Mouse (Mus musculus): ENCODE measurements around the gene Nab2. TPM values are rescaled to one million over a fixed set of nuclear protein-coding genes. Genes with fewer than 3 reads are reported as not detected.

The Nab2 gene
- polyA plus RNA-seq, 1 experiment, result 35.9 TPM

DNA sequence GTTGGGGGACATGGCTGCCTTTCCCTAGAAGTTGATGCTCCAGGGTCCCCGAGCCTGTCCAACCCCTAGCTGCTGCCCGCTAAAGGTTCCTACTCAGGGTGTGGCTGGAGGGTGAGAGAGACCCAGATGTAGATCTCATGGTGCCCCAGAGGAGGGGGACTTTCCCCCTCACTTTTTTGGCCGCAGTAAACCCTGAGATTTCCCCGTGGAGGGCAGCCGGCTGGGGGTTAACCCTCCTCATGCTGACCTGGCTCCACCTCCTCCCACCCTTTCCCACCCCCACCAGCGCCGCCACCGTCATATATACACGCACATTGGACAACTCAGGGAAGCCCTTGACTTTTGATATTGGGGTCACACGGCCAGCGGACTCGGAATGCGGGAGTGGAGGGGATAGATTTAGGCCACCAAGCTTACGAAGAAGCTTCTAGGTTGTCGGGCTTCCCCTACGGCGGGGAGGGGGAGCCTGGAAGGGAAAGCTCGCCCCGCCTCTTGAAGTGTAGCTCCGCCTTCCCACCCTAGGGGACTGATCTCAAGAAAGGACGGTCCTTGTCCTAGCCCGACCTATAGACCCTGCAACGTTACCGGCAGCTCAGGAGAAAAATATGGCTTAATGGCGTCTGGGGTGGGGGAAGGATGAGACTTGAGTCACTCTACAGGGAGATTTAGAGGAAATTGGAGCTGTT lies 24.7 kb downstream of the Nab2 start:
- no peak for DNase-seq (ENCODE audit: low read depth)

DNA sequence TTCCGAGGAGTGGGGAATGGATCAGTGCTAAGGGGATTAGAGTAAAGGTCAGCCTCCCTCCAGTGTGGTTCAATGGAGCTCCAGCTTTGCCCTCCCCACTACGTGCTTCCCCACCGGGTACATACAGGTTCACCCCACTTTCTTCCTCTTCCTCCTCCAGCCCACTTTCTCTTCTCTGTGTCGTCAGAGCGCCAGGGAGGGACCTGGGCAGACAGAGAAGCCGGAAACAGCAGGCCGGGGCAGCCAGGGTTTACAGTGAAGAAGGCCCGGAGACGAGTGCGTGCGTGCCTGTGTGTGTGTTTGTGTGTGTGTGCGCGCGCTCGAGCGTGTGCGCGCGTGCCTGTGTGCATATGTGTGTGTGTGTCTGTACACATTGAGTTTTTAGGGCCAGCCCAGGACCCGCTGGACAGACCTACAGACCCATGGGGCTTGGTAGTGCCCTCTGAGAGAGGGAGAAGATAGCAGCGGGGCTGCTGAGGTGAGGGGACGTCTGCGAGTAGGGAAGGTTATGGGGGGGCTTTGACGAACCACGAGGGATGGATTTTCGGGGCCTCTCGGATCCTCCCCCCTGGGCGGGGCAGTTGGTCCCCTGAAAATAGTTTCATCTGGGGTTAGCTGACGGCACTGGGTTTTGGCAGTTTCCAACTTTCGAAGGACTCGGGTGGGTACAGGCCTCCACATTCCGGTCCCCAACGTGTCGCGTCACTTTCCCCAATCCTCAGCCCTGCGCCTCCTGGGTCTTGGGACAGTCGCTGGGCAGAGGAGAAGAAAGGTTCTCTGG lies 25.4 kb downstream of the Nab2 start, which contains the start of gene Stat6:
Gene Stat6, plus strand, starts transcription at position 215 of the 781 bp plus-strand sequence.
- DNase-seq (ENCODE audit: low read depth), result no peak

DNA sequence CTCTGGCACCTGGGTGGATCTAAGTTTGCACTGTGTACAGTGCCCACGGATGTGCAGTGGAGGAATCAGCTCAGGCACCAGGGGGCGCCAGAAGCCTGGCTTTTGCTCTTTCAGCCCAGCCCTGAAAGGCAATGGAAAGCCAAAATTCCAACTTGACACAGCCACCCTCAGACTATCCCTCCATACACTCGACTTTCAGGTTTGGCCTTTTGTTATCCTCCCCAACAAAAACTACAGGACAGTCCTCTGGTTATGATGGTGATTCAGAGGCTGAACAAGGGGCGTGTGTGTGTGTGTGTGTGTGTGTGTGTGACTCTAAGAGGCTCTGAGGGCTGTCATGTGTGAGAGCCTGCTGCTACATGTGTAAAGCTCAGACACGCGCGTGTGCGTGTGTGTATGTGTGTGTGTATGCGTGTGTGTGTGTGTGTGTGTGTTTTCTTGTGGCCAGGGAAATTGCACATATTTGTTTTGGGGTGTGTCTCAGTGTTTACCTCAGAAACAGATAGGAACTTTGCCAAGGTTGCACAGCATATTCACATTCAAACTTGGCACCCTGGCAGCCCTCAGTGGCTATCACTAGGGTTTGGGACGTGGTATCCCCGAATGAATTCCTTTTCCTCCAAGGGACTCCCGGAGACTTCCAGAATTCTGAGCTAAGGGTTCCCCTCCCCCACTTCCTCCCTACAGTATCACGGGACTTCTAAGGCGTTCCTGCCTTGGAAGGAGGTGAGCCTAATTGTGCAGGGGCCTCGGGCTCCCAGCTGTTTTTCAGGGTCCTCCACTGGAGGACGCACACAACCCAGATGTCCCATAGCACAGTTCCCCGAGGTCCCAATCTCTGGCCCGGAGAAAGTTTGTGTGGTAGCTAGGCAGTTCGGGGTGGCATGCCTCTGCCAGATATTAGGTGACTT lies 26.3 kb downstream of the Nab2 start:
- no peak for DNase-seq (ENCODE audit: low read depth)

DNA sequence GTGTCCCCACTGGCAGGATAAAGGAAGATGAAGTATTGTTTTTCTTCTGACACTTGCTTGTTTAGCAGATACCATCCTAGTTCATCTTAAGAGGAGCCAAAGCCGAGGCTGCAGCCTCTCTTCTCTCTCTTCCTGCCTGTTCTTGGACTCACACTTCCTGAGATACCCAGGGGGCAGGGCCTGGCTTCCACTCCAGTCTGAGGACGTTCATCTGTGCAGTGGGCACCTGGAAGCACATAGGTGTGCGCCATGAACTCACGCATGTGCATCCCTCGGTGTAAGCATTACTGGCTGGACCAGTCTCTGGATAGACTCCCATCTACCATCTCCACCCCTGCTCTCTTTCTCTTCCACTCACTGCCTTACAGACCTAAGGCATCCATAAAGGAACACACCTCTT lies 27.9 kb downstream of the Nab2 start:
- DNase-seq (ENCODE audit: low read depth), result no peak

DNA sequence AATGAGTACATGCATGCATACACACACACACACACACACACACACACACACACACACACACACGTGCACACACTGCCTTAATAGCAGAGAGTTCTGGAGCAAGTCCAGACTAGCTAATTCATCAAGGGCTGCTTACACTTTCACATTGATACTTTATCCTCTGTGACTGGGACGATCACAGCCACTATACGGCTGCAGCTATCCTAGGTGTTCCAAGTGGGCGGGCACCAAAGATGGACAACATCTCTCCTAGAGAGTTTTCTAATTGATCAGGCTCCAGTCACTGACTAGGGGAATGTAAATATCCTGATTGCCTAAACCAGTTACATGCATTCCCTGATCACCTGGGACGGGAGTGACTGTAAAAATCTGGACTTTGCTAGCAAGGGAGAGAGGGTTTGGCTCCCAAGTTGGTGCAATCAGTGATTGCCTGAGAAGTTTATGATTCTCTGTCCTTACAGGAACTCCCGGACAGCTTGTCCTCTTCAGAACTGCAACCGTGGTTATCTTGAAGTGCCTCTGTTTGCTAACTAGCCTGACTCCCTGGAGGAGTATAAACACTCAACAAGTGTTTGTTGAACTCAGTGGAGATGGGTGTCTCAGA lies 35.6 kb downstream of the Nab2 start:
- DNase-seq (ENCODE audit: low read depth), result no peak

DNA sequence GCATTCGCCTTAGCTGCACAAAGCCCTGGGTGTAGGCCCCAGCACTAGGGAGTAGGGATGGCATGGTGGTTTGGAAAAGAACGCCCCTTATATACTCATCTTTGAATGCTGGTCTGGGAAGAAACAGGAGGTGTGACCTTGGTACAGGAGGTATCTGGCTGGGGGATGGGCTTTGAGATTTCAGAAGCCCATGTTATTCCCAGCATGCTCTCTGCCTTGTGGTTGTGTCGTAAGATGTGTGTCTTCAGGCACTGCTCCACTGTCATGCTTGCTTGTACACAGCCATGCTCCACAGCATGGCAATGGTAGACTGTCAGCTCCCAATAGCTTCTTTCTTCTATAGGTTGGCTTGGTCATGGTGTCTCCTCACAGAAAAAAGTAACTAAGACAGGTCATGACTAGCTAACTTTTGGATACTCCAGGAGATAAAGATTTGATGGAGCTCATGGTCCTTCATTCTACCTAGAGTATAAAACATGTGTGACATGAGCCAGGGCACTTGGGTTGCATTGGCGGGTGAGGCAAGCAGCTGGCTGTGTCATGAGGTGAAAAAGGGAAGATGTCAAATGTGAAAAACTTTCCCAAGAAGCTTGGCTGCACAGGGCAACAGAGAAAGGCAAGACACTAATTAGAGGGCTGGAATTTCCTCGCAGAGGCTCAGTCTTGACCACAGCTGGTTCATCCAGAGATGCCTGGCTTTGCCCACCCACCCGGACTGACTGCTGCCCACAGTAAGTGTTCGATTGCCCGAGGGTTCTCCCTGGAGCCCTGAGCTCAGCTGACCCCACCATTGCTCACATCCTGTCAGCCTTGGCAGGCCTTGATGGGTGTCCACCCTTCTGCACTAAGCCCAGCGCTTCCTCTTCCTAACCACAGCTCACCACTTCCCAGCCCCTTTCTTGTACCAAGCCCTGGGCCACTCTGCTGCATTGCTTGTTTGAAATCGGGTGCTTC lies 36.8 kb downstream of the Nab2 start:
- DNase-seq (ENCODE audit: low read depth), result no peak

DNA sequence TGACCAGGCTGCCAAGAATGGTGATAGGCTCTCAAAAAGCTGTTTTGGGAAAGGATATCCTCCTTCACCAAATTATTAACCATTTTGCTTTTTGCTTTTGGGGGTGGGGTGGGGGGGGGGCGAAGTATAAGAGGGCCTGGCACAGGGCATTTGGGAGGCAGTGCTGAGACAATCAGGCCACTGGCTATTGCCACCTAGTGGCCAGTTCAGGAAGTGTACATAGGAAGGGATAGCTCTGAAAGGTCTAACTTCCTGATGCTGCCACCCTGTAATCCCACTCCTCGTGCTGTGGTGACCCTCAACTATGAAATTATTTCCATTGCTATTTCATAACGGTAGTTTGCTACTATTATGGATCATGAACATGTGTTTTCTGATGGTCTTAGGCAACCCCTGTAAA lies 41.9 kb downstream of the Nab2 start:
- no peak for DNase-seq (ENCODE audit: low read depth)

DNA sequence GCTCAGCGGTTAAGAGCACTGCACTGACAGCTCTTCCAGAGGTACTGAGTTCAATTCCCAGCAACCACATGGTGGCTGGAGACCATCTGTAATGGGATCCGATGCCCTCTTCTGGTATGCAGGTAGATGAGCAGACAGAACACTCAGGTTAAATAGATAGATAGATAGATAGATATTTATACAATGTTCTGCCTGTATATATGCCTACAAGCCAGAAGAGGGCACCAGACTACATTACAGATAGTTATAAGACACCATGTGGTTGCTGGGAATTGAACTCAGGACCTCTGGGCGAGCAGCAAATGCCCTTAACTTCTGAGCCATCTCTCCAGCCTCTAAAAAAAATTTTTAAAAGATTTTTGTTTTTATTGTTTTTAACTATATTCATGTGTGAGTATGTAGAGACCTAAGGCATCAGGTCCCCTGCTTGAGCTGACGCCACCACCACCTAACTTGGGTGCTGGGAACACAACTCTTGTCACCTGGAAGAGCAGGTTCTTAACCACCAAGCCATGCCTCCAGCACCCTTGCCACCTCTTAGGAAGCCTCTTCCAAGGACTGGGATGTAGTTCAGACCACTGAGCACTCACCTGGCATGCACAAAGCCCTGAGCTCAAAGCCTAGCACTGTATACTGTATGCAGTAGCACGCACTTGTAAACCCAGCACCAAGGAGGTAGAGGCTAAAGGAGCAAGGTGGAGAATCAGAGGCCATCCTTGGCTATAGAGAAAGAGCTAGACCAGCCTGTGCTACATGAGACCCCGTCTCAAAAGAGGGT lies 44.7 kb downstream of the Nab2 start:
- DNase-seq (ENCODE audit: low read depth), result no peak

DNA sequence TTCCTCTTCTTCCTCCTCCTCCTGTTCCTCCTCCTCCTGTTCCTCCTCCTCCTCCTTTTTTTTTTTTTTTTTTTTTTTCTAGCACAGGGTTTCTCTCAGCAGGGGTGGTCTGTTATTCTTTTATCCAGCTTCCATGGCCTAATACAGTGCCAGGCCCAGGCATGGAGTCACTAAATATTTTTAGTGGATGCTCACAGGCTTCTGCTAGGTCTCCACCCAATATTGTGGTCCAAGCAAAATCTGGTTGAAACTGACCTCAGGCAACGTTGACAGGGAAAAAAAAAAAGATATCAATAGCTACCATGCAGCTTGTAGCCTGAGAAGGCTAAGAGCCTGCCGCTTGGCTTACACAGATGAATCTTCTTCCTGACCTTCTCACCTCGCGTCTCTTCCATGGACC lies 45.7 kb downstream of the Nab2 start:
- no peak for DNase-seq (ENCODE audit: low read depth)

DNA sequence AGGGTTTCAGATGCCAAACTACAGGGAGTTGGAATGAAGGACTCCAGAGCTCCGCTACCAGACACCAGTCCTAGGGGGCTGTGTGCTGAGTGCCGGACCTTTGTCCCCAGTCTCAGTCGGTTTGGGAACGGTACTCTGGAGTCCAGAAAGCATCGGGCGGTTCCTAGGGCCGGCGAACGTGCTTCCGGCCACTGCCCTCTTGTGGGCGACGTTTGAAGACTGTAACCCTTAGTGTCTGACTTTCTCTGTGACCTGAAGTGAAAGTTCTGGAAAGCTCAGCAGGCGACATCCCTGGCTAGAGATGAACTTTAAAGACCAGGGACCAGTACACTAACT lies 46.3 kb downstream of the Nab2 start:
- no peak for DNase-seq (ENCODE audit: low read depth)

DNA sequence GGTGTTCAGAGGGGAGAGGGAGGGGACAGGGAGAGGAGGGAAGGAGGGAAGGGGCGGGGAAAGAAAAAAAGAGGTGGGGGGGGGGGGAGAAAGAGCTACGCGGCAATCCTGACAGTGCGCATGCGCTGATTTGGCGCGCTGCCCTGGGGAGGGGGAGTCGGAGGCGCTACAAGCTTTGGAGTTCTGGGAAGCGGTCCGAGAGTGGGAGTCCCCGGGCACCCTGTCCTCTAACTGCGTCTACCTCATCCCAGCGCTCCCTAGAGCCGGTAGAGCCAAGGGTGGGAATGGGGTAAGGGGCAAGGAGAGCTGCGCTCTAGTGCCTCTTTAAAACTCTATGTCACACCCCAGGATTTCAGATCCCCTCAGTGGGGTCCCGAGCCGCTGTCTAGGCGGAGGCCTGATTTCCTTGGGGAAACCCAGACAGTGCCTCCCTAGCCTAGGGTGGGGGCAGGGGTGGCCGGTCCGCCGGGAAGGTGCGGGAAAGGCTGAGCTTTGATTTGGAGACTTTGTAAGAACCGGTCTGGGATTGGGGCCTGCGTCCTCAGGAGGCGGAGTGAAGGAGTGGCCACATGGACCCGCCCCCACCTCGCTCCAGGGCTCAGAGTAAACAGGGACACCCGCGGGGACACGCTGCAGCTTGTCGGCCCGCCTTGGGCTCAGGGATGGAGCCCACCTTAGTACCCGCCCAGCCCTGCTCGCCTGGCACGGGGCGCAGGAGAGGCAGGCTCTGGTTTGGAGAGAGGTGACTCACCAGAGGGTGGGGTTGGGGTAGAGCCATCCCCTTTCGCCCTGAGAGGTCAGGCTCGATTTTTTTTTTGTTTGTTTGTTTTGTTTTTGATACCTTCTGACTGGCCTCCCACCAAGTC lies 46.9 kb downstream of the Nab2 start:
- no peak for DNase-seq (ENCODE audit: low read depth)

DNA sequence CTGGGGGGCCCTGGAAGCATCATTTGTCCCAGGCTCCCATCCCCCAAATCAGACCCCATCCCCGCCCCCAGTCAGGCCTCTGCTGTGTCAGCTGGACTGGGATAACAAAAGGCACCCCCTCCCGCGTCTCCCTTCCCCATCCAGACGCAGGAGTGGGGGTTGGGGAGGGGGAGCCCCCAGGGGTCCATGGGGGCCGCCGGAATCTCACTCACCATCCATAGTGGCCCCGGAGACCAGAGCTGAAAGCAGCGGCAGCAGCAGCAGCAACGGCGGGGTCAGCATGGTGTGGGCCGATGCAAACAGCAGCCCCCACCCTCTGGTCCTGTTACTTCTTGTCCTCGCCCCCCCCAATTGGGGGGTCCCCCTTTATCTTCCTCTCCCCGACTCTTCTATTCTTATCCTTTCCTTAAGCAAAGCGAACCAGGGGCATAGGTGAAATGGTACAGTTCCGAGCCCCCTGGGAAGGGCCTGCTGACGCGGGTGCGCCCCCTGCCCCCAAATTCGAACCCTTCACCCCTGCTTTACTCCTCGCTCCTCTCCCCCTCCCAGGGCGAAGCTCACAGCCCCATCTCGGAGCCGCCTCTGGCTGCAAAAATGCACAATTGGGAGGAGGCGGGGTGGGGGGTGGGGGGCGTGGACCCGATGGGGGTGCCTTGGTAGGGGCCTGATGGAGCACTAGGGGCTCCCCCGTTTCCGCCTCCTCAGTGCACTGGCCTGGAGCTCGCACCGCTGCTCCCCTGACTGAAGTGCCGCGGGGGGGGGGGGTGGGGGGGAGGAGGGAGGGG lies 47.8 kb downstream of the Nab2 start, which contains the start of gene Lrp1:
Gene Lrp1, minus strand, starts transcription at position 743 of the 785 bp plus-strand sequence.
- DNase-seq (ENCODE audit: low read depth), result no peak

DNA sequence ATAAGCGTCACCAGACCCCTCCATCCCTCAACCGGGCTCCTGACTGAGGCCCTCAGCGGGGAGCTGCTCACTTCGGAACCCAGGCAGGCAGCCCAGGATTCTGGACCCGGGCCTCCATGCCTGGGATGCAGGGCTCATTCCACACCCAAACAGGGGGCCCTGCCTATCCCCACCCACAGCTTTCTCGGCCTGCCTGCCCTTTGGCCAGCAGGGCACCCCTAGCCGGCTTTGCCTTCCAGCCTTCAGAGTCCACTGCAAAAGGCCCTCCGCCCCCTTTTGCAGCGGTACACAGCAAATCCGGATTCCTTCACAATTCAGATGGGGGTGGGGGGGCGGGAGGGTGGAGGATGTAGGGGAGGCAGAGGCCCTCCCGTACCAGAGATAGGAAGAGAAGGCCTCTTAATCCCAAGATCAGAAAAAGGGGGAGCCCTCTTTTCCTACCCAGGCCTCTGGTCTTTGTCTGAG lies 48.4 kb downstream of the Nab2 start:
- no peak for DNase-seq (ENCODE audit: low read depth)

DNA sequence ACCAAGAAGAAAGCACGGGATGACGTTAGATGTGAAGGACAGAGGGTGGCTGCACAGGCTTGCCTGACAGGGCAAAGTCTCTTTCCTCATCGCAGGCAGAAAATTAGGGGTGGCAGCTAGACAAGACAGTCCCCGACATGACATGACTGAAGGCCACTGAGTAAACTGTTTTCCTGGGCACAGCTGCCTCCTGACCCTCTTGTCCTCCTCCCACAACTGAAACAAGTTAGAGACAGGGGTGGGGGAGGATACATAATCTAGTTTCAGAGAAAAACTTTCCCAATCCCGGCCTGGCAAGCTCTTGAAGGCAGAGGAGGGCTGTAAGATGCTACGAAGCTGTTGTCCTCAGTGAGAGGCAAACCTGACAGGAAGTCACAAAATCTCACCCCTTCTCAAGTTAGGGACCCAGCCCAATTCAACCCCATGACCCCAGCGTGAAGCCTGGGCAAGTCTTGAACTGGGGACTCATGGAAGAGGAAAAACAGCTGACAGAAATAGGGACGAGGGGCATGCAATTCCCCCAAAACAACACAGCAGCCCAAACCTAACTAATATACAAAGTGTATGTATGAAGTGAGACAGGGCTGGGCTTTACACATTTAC lies 49.1 kb downstream of the Nab2 start:
- DNase-seq (ENCODE audit: low read depth), result no peak

DNA sequence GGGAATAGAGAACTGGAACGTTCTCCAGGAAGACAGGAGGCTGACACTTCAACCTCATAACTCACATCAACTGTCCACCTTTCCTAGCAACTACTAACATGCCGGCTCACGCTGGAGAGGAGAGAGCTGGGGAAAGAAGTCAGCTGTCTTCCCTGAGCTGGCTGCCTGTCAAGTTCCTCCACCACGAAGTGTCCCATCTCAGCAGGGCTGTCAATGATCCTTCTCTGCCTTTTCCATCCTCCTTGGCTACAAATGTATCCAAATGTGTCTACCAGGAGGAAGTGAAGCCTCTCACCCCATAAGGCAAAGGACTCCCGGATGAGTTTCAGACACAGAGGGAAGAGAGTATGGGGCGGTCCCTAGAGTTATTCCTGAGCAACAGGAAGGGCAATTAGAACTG lies 50.2 kb downstream of the Nab2 start:
- DNase-seq (ENCODE audit: low read depth), result no peak

DNA sequence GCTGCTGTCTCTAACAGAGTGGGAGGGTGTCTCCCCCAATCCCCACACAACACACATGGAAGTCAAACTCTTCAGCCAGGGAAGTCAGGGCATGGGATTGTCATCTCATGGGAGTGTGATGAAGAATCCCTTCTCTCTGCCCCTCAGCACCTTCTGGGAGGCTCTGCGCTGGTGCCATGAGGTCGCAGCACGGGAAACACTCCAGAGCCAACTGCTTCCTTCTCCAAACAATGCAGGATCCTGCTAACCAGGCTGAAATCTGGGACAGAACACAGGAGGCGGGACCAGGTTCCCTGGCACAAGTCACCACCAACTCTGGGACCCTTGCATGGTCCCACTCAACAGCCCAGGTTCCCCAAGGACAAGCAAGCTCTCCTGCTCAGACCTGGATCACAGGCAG lies 51.1 kb downstream of the Nab2 start:
- DNase-seq (ENCODE audit: low read depth), result no peak

DNA sequence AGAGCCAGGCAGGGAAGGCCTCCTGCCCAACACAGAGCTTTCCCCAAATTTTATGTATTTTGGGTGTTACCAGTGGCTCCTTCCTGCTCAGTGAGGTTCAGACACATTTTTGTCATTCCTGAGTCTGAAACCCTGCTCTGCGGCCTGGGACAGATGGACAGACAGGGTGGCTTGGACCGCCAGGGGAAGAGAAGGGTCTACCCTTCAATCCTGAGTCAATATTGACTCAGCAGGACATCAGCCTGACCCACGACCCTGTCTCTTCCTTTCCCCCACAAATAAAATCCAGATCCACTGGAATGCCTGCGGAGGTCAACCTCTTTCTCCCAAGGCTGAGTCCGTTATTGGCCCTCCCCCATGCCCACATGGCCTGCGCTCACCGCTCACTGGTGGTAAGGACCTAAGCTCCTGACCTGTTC lies 52.1 kb downstream of the Nab2 start:
- no peak for DNase-seq (ENCODE audit: low read depth)

DNA sequence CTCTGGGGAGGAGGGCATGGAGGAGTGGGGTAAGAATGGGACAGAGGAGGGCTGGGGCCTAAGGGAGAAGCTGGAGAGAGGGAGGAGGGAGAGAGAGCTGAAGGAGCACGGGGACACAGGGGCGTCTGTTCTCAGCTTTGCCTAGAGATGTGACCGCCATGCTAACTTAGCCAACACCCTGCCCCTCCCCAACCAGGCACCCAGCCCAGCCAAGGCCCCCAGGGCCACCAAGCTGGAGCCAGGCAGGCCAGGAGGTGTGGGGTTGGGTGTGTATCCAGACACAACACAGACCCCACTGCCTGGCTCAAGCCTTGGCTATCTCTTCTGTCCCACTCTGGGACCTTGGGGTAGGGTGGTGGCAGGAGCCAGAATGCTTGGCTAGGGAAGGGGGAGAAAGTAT lies 52.8 kb downstream of the Nab2 start:
- DNase-seq (ENCODE audit: low read depth), result no peak
